Mouse (Mus musculus): ENCODE results near the gene Sorbs1.

GRCm38 (mm10) chr19:40269526-40269925, 244.1 kb downstream of the Sorbs1 start:
- TF ChIP-seq HCFC1 (IDR thresholded peaks at IDR 0.05; ENCODE audit: borderline replicate concordance, insufficient read depth, low read length) (no peak), ZC3H11A (IDR thresholded peaks at IDR 0.05; ENCODE audit: borderline replicate concordance, low read depth, low read length) (no peak), CHD2 (IDR thresholded peaks at IDR 0.05; ENCODE audit: low read depth, low read length) (no peak), MAFK (IDR thresholded peaks at IDR 0.05; ENCODE audit: insufficient read depth, low read depth, low read length) (no peak)

All from ES-E14 (cell line).